Mouse (Mus musculus) gastrocnemius, postnatal 25 days (tissue): ENCODE measurements at regions not wholly inside any gene's neighbourhood (a gene's known extent, or its start where the extent isn't known, plus 50 kb on each side); places are given as distances from the start of the nearest gene placed in this dataset.

Experiments used
- DNase-seq: peaks from one replicate; pipeline ENCODE4 v3.0.0; 2022

DNA sequence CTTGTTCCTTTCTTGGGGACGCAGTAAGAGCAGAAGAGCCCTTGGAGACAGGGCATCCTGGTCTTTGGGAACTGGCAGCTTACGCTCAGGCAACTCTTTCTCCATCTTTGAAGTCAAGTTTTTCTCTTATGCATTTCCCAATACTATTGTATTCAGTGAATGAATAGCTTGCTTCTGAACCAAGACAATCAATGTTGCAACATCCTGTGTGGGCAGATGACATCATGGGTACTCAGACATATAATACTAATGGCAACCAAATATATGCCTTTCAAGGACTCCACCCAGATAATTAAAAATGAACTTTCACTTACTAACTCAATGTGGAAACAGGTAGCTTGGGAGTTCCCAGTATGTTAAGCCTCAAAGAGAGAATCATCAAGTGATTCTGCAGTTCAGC is 104.6 kb downstream of the Ngf start:
- no peak for DNase-seq

DNA sequence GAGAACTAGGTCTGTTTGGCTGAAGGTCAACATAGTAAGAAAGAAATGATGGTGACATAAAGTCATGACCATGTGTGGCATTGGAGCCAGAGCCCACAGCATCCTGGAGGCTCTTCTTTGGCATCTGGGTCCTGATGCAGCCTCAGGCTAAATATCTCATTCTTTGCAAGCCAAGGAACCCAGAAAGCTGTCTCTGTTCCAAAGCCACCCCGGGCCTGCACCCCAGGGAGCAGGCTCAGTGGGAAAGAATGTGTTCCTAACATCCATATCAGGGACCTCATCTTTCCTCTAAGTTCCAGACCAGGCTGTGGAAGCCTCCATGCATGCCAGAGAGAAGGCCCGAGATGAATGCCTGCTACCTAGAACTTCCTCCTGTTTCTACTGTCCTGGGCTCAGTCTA is 107.2 kb downstream of the Ngf start:
- no peak for DNase-seq

DNA sequence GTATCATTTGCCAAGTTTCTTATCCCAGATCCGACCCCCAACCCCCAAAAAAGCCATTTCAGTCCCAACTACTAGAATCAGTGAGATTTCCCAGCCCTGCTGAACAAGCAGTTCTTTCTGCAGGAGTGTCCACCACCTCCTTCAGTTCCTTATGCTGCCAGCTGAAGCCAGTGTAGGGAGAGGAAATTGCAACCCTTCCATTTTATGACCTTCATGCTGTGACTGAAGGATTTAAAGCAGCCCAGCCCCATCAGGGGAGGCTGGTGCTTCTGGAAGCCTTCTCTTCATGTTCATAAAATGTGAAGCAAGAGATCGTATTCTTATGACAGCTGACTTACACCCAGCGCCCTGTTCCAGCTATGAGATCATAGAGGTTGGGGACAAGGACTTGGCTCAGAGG is 112.1 kb downstream of the Ngf start:
- DNase-seq, result no peak

DNA sequence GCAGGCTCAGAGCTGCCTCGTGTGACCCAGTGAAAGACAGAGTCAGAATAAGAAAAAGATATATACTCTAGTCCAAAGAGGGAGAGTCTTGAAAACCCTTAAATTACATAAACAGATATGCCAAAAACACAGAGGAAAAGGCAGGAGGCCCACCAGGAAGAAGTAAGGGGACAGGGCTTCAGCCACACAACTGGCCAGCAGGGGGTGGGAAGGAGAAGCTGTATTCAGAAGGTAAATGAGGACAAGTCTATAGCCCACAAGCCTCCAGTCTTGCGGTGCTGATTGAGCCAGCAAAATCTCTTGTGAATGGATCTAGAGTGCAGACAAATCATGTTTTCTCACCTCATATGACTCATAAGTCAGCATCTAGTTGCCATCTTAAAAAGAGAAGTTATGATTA is 115.4 kb downstream of the Ngf start:
- no peak for DNase-seq

DNA sequence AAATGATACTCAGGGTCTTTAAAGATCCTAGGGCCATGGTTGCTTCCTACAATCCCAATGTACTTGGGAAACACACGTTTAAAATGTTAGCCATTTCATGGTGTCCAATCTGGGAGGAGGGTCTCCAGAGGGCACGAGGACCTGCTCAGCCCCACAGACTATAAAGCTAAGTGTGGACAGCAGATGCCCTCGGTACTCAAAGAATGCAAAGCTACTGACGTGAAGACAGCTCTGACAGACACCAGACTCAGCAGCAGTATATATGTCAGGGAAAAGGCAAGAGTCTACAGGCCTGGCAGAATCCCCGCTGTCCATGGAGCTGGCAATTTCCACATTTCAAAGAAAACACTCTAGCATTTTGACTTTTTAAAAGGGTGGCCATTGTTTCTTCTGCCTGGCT is 116.5 kb downstream of the Ngf start:
- DNase-seq, result no peak

DNA sequence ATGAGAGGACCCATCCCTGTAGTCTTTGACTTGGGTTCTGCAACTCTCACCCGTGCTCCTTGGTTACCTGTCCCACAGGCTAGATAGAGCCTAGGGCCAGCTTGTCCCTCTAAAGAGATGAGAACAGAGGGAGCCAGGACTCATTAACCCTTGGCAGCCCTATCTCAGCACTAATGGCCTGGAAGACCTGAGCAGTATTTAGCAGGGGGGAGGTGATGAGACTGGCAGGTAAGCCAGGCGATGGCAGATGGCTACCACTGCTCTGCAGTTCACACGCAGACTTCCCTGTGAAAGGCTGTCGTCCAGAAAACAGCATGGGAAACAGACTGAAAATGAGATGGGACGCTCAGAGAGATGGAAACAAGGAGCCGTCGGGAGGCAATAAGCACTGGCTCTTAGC is 122.3 kb downstream of the Ngf start:
- DNase-seq, result no peak

DNA sequence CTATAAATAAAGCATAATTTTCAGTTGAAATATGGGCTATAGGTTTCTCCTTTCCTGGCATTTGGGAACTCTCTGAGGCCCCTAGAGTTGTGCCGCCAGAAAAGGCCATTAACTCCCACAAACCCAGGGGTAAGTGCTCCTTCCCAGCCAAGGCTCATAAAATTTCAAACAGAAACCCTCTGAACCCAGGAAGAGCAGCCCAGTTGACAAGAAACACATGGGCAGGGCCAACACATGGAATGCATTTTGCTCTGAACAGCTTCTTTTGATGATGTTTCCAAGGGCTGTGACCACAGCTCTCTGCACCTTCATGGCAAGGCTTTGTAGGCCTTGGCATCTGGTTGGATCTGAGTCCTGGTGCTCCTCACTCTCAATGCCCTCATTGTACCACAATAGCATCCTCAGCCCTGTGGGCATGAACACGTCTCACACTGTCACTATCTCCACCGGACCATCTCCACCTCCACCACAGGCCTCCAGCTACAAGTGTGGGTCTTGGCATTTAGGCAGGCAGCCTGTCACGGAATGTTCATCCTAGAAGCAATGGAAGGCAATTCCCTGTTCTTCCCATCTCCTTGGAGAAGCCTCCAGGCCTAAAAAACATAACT is 127.3 kb downstream of the Ngf start:
- no peak for DNase-seq

DNA sequence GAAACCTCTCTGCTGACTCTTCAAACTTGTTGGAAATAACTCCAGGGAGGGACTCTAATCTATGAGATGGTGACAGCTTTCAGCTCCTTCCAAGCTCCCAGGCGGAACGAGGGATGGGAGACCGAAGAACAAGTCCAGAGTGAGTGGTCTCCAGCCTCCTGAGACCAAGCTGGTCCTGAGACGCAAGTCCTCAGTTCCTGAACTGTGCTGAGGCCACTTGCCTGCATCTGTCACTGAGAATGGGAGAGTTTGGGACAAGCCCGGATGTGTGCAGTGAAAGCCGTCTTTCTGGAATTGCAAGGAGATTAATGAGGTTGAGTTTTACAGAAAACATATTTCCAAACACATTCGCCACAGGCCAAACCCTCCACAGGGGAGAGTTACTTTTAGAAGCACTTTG is 129.3 kb downstream of the Ngf start:
- DNase-seq, result no peak

DNA sequence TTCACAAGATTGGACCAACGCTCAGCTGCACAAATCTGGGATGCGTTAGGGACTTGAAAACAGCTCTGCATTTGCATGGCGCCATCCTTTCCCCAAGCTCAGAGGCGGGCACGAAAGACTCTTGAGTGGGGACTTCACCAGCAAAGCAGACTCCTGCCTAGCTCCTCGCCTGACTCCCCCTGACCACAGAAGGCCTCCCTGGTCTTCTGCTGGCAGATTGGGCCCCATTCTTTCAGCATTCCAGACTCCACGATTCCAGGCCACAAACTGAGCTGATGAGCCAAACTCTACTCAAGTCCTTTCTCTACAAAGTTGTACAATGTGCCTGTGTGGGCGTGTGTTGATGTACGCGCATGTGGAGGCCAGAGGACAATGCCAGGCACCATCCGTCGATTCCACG is 131.6 kb upstream of the Tspan2 start:
- no peak for DNase-seq

DNA sequence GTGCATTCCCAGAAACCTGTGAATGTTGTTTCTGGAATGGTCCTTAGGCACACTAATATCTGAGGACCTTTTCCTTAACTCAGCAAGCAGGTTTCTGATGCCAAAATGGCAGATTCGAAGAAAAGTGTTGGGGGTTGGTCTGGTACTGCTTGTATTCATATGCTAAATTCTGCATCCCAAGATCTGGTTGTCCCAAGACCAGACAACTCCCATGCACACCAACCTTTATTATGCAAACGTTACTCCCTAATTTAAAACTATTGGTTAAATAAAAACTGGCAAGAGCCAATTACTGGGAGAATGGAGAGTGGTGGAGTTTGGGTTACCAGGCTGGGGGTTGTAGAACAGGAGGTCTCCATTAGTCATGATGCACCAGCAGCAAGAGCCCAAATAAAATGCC is 129.0 kb upstream of the Tspan2 start:
- no peak for DNase-seq

DNA sequence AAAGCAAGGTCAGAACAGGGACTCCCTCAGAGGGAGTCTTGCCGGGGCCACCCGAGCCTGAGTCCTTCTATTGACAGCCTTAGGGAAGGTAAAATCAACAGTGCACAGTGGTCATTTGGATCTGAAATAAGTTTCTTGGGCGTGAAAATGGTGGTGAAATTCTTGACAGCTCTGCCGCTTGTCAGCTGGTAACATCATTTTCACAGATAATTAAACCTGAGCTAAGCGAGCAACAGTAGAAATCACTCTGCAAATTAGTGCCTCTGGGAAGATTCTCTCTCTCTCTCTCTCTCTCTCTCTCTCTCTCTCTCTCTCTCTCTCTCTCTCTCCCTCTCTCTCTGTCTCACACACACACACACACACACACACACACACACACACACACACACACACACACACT is 123.4 kb upstream of the Tspan2 start:
- DNase-seq, result no peak

DNA sequence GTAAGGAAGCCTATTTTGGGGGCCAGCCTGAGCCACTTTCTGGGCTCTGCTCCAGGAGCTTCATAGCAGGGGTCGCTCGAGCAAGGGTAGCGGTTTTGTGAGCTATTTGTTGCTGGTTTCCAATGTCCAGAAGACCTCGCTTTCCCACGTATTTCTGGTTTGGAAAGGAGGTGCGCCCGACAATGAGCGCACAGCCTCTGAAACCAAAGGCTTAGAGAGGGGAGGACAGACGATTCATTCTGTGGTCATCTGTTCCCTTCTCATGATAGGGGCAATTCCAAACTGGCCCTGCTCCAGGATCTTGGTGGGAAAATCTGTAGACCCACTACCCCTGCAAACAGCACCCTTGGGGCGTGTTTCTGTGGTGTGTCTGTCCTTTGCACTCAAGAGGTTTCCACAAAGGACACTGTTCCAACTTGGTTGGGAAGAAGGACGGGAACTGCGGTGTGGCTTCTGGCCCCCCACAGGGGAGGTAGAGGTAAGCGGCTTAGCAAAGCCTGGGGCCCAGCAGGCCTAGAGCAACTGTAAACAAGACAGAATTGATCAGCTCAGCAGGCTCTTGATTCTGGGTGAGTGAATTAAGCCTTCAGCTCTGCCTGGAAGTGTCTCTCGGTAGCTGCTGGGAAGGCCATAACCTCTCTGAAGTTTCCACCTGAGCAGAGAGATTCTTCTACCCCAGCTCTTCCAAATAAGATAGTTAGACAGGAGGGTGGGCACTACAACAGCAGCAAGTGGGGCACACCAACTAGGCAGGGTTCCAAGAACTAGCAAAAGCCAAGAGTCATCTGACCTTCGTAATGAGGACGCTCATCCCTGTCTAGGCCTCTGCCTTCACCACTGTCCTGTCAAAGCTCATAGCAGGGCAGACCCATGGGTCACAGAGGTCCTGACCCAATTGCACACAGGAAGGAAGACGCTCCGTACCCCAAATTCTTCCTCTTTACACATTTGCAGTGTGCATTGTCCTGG is 122.6 kb upstream of the Tspan2 start:
- DNase-seq, result no peak

DNA sequence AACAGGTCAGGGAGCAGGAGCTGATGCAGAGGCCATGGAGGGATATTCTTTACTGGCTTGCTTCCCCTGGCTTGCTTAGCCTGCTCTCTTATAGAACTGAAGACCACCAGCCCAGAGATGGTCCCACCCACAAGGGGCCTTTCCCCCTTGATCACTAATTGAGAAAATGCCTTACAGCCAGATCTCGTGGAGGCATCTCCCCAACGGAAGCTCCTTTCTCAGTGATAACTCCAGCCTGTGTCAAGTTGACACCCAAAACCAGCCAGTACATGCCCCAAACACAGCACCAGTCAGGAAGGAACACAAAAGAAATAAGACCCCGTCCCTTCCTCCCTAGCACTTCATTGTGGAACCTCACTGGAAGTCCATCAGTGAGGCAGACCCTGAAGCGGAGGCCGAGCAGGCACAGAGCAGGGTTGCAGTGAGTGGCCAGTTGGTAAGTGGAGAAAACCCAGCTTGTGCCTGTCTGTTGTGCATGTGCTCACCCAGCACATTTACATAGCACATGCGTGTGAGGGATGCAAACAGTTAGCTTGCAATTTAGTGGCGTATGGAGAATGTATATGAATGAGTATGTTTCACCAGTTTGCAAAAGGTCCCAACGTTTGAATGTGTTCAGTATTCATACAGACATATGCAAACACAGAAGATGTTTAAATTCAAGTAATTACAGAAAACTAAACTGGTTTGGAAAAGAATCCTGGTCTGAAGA is 114.5 kb upstream of the Tspan2 start:
- no peak for DNase-seq

DNA sequence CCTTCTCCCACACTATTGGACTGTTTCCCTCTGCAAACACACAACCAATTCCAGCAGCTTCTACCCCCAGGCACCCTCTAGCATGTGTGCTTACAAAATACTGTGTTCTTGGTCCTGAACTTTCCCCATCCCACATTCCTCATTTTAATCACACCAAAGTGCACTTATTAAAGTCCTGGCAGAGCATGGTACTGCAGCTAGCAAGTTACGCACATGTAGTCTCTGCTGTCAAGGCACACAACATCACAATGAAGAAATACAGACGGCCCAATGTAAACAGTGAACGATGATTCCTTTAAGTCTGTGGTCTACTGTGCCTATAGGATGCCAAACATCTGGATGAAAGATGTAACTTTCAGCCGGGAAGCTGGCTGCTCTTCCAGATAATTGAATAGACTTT is 98.3 kb upstream of the Tspan2 start:
- no peak for DNase-seq

DNA sequence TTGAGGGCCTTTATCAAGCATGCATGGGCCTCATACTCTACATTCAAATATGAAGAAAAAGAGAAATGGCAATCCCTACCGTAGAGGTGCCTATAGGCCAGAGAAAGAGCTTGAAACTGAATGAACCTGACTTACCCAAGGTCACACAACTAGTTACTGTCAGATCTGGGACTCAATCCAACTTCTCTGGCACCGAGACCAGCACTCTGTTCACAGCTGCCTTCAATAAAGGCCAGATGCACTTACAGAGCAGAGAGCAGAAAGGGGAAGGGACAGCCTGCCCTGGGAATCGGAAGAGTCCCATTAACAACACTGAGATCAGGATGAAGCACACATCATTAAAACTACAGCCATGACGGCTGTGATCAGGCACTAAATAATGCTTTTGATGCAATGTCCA is 97.7 kb upstream of the Tspan2 start:
- no peak for DNase-seq

DNA sequence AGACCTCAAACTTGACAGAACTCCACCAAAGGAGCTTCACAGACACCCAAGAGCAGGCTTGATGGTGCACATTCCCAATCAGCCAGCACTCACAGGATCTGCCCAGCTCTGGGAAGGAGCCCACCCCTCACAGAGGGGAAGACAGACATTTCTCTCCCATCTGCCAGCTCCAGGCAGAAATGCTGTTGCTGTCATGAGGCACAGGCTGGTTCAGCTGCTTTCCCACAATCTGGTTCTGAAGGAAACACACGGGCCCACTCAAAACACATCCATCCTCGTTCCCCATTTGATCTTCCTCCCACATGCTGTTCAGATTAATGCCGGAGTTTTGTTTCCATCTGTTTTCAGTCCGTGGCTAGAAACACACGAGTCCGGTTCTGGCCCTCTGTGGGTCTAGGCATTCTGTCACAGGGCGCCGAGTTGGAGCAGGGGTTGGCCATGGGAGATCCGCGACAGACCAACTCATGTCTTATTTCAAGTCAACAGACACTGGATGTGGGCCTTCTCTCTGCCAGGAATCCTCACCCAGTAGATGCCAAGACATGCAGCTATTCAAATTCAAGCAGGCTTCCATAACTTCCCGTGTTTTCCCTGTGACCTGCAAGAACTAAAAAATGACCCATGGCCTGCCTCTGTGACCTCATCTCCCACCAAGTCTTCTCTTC is 89.9 kb upstream of the Tspan2 start:
- DNase-seq, result no peak

DNA sequence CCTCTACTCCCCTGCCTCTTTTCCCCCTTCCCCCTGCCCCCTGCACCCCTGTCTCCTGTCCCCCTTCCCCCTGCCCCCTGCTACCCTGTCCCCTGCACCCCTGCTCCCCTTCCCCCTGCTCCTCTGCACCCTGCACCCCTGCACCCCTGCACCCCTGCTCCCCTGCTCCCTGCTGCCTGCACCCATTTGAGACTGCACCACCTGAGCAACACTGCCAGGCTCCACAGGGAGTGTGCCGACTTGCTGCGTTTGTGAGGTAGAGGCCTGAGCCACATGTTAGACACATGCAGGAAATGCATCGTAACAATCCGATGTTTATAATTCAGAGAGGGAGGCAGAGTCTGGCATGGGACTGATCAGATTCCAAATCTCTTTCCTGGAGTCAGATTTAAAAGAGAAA is 85.9 kb upstream of the Tspan2 start:
- no peak for DNase-seq

DNA sequence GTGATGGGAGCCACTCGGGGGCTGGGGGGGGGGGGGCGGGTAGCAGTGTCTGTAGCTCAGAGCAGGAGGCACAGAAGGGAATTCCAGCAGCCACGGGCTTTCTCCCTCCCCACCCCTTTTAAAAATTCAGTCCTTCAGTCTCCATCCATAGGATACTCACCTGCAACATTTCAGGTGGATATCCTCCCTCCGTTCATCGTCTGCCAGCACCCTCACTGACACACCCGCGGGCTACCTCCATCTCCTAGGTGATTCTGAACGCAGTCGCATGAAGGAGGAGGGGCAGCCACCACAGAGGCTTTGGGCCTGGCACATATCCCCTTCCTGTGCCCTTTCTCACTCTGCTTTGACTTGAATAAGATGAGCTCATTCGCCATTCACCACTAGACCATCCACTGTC is 79.4 kb upstream of the Tspan2 start:
- DNase-seq, result no peak

DNA sequence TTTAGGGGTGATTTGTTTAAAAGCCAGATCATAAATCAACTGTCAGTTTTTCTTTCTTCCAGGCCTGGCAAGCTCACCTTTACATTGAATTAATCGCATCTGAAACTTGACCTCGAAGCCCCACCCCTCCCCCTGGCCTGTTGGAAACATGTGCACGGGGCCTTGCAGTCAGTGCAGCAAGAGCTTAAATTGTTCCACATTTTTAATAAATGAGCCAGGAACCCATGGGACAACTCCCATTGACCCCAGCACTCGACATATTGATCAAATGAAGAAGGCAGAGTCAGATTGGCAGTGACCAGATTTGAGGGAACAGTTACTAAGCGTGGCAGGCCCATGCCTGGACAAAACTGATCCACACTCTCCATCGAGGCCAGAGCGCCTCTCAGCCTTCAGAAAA is 77.2 kb upstream of the Tspan2 start:
- no peak for DNase-seq

DNA sequence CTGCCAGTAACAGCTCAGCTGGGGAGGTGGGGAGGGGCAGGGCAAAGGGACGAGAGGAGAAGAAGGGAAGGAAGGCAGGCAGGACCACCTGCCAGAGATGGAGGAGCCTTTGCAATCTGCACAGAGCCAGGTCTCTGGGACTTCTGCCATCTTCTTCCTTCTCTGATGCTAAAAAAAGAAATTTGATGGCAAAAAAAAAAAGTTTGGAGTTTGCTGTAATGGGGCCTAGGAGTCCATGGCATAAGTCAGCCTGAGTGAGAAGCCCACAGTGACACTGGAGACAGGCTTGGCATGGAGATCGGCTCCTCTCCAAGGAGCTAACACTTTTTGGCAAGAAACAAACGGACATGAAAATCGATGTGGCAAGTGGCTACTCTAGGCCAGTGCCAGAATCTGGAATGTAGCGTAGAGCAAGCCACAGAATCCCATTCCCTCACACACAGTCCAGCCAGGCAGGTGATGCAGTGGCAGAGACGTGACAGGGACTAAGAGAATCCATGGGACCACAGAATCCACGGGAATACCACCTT is 76.7 kb upstream of the Tspan2 start:
- DNase-seq, result no peak

DNA sequence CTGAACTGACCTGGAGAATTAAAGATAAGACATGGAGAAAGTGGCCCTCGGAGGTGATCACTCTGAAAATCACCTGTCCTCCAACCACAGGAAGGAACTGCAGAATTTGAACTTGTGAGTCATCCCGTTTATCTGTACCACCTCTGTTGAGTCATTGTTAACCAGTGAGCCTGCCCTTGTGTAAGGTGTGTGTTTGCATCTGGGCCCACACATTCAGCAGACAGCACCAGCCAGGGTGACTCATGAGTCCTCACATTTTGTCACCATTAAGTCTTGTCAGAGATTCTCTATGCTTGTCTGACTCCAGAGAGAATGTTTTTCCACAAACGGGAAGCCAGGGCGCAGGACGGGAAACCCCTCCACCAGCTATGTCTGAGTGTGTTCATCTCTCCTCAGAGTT is 75.0 kb upstream of the Tspan2 start:
- DNase-seq, result no peak

DNA sequence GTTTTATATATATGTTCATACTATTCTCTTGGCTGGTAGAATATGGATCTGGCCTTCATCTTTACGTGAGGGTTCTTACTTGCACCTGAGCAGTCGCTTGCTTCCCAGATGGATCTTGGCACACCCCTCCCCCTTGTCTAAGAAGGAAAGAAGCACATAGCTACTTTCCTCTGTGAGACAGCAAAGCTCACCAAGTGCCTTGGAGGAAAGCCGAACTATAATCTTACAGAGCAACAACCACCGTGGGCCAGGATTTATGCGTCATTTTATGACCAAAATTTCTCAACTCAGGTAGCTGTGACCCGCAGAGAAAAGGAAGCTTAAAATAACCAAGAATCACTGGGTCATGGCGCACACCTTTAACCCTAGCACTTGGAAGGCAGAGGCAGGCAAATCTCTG is 73.0 kb upstream of the Tspan2 start:
- DNase-seq, result no peak

DNA sequence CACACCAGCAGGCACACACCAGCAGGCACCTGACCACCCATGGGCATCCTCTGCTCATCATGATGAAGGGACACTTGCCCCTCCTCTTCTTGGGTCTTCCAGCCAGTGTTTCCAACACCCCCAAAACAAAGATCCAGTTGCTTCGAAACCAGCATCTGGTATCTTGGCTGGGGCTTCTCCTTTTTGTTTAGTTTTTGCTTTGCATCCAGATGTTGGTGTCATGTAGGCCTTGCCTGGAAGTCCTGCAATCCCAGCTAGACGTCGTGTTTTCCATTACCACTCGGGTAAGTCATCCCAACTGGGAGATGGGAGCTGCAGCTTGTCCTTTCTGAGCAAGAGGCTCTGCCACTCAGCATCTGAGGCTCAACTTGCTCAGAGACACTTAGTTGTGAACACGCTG is 70.6 kb upstream of the Tspan2 start:
- DNase-seq, result no peak
